Mouse (Mus musculus) midbrain, embryonic 13.5 days (tissue): ENCODE measurements around the gene Eef2kmt. TPM values are rescaled to one million over a fixed set of nuclear protein-coding genes. Genes with fewer than 3 reads are reported as not detected.

Experiments
- ATAC-seq: fragments of 200-750 bp; cut with Nextera tagmentation; 2 replicates; pipeline ENCODE4 v1.8.0; 2017; ENCODE audit warnings: mild to moderate bottlenecking, moderate TSS enrichment, moderate library complexity
- H3K27ac ChIP-seq: fragments of 300-500 bp; sonication (generic); 2 replicates; pipeline ENCODE4 v1.5.1; 2015; ENCODE audit warnings: inconsistent platforms, mild to moderate bottlenecking, moderate library complexity
- H3K27me3 ChIP-seq: fragments of 300-500 bp; sonication (generic); 2 replicates; pipeline ENCODE4 v1.6.1; 2015; ENCODE audit warnings: mild to moderate bottlenecking, inconsistent platforms
- H3K36me3 ChIP-seq: fragments of 300-500 bp; sonication (generic); 2 replicates; pipeline ENCODE4 v1.6.1; 2015; ENCODE audit warnings: mild to moderate bottlenecking, inconsistent platforms
- H3K4me1 ChIP-seq: fragments of 300-500 bp; sonication (generic); replicated peaks from 2 replicates; pipeline ENCODE4 v1.6.1; 2015; ENCODE audit warnings: inconsistent platforms
- H3K4me2 ChIP-seq: fragments of 300-500 bp; sonication (generic); replicated peaks from 2 replicates; pipeline ENCODE4 v1.6.1; 2015; ENCODE audit warnings: moderate library complexity, mild to moderate bottlenecking, inconsistent platforms
- H3K4me3 ChIP-seq: fragments of 300-500 bp; sonication (generic); replicated peaks from 2 replicates; pipeline ENCODE4 v1.5.1; 2015; ENCODE audit warnings: mild to moderate bottlenecking, inconsistent platforms
- H3K9ac ChIP-seq: fragments of 300-500 bp; sonication (generic); replicated peaks from 2 replicates; pipeline ENCODE4 v1.6.1; 2015; ENCODE audit warnings: mild to moderate bottlenecking, inconsistent platforms
- H3K9me3 ChIP-seq: fragments of 300-500 bp; sonication (generic); 2 replicates; pipeline ENCODE4 v1.6.1; 2016; ENCODE audit warnings: mild to moderate bottlenecking, inconsistent platforms
- WGBS: fragments of 180-500 bp; shearing (Covaris S2); methylation state at CpG from one replicate; pipeline ENCODE4 v1.1.7; 2015; 5-methylcytosine and 5-hydroxymethylcytosine counted together
- polyA plus RNA-seq: library from polyadenylated mRNA; unstranded; fragments of >200 nt; fragmentation: Nextera tagmentation; extraction: Ambion mirVana; gene quantifications from 2 replicates; pipeline ENCODE4 v1.2.1, GENCODE M21; 2015

Gene Eef2kmt
- polyA plus RNA-seq, 1 experiment from 2014 or later = 8.5 TPM

GRCm38 (mm10) chr16:5217341-5218133, 38.2 kb downstream of the Eef2kmt start:
- ATAC-seq = no peak

DNA sequence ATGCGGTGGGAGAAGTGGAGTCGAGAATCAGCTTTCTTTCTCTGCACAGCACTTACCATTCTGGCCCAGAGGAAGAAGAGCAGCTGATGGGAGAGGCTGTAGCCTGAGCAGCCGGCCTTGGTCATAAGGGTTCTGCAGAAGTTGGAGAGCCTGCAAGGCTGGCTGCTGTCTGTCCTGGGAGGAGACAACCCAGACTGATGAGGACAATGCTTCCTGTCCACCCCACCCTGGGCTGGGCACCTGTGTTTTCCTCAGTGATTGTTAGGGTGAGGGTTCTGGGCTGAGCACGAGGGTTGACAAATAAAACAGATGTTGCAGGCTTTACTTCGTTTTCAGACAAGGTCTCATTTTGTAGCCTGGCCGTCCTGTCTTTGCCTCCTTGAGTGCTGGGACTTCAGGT, 39.1 kb downstream of the Eef2kmt start:
- no peak overlapping the region for H3K4me3 ChIP-seq
- H3K4me2 ChIP-seq = no peak overlapping the region
- no peak overlapping the region for H3K27ac ChIP-seq
- H3K4me1 ChIP-seq = no peaks in the 10 kb centered on the region
- no peaks in the 10 kb centered on the region for H3K36me3 ChIP-seq
- H3K9ac ChIP-seq = no peak overlapping the region
- 71% methylated on average over 6 of the region's 6 CpGs for WGBS
- no peak for ATAC-seq
- no peaks in the 10 kb centered on the region for H3K9me3 ChIP-seq
- 0 out of 2 replicates have a peak, but pooled peaks cover 6% of the 10 kb centered on the region for H3K27me3 ChIP-seq

More at GRCm38 (mm10) chr16:5217341-5218133, 38.2 kb downstream of the Eef2kmt start:
- no peak overlapping the region for H3K4me2 ChIP-seq
- no peaks in the 10 kb centered on the region for H3K9me3 ChIP-seq
- H3K36me3 ChIP-seq = no peaks in the 10 kb centered on the region
- H3K4me1 ChIP-seq = no peaks in the 10 kb centered on the region
- H3K27me3 ChIP-seq = 0 out of 2 replicates have a peak, but pooled peaks cover 8% of the 10 kb centered on the region
- H3K27ac ChIP-seq = no peak overlapping the region
- no peak overlapping the region for H3K9ac ChIP-seq
- H3K4me3 ChIP-seq = no peak overlapping the region
- 51% methylated on average over 5 of the region's 5 CpGs for WGBS

GRCm38 (mm10) chr16:5214126-5214525, 41.7 kb downstream of the Eef2kmt start:
- 0 out of 2 replicates have a peak, but pooled peaks cover 6% of the 10 kb centered on the region for H3K27me3 ChIP-seq
- H3K4me3 ChIP-seq = no peak overlapping the region
- no peak for ATAC-seq
- H3K27ac ChIP-seq = no peak overlapping the region
- H3K9ac ChIP-seq = no peak overlapping the region
- H3K4me2 ChIP-seq = no peak overlapping the region
- no peaks in the 10 kb centered on the region for H3K36me3 ChIP-seq
- H3K9me3 ChIP-seq = no peaks in the 10 kb centered on the region
- no peaks in the 10 kb centered on the region for H3K4me1 ChIP-seq
- WGBS = 89% methylated on average over 2 of the region's 2 CpGs

DNA sequence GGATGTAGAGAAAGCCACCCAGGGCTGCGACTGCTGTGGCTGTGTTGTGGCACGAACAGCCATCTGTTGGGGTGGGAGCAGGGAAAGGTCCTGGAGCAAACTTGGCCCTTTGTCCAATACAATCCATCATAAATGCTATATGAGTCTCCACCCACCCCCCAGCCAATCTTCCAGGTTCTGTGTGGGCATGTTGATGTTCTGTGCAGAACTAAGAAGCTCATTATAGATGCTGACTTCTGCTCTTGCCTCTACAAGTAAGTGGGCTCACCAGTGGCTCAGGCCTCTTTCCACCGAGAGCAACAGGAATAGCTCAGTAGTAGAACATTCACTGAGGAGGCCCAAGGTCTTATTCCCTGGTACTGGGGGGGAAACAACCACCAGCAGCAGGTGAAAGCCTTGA, 43.6 kb downstream of the Eef2kmt start:
- no peak overlapping the region for H3K27ac ChIP-seq
- H3K4me3 ChIP-seq = no peak overlapping the region
- ATAC-seq = no peak
- H3K9ac ChIP-seq = no peak overlapping the region
- H3K4me2 ChIP-seq = no peak overlapping the region
- no peaks in the 10 kb centered on the region for H3K36me3 ChIP-seq
- WGBS = 89% methylated on average over 3 of the region's 3 CpGs
- no peaks in the 10 kb centered on the region for H3K27me3 ChIP-seq
- H3K9me3 ChIP-seq = no peaks in the 10 kb centered on the region
- no peaks in the 10 kb centered on the region for H3K4me1 ChIP-seq

GRCm38 (mm10) chr16:5210365-5210764, 45.4 kb downstream of the Eef2kmt start:
- 75% methylated on average over 2 of the region's 2 CpGs for WGBS
- Histone ChIP-seq H3K27ac (no peak overlapping the region), H3K9ac (no peak overlapping the region), H3K9me3 (no peaks in the 10 kb centered on the region), H3K4me3 (no peak overlapping the region), H3K36me3 (no peaks in the 10 kb centered on the region), H3K4me1 (no peaks in the 10 kb centered on the region), H3K4me2 (no peak overlapping the region), H3K27me3 (peaks cover 4% of the 10 kb centered on the region)
- no peak for ATAC-seq

GRCm38 (mm10) chr16:5206051-5206450, 49.7 kb downstream of the Eef2kmt start:
- no peak overlapping the region for H3K27ac ChIP-seq
- no peak overlapping the region for H3K9ac ChIP-seq
- no peak overlapping the region for H3K4me2 ChIP-seq
- ATAC-seq = no peak
- WGBS = 80% methylated on average over 5 of the region's 5 CpGs
- H3K27me3 ChIP-seq = peaks cover 20% of the 10 kb centered on the region
- H3K36me3 ChIP-seq = no peaks in the 10 kb centered on the region
- H3K4me1 ChIP-seq = peaks cover 11% of the 10 kb centered on the region
- no peak overlapping the region for H3K4me3 ChIP-seq
- no peaks in the 10 kb centered on the region for H3K9me3 ChIP-seq

DNA sequence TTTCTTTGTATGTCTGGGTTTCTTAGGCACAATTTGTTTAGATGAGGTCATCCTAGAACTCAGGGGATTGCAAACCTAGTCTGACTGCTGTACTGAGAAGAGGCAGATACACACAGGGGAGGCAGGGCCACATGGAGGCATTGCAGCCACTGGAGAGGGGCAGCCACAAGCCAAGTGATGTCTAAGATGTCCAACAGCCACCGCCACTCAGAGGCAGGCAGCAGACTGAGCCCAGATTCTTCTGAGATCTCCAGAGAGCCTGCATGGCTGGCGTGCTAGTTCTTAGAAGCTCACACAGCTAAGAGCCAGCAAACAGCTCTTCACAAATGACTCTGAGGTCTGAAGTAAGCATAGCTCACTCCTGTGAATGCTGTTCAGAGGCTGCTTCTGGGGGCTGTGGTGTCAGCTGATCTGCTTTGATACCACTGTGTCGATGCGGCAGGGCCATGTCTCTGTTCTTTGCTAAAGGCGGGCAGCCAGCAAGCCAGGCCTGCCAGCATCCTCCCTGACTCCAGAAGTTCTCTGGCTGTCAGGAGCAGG, 50.3 kb downstream of the Eef2kmt start:
- no peaks in the 10 kb centered on the region for H3K9me3 ChIP-seq
- H3K4me1 ChIP-seq = peaks cover 11% of the 10 kb centered on the region
- 92% methylated on average over 5 of the region's 5 CpGs for WGBS
- no peak overlapping the region for H3K27ac ChIP-seq
- ATAC-seq = no peak
- H3K4me2 ChIP-seq = no peak overlapping the region
- no peak overlapping the region for H3K9ac ChIP-seq
- H3K27me3 ChIP-seq = peaks cover 20% of the 10 kb centered on the region
- H3K4me3 ChIP-seq = no peak overlapping the region
- H3K36me3 ChIP-seq = no peaks in the 10 kb centered on the region

- Histone ChIP-seq H3K9ac (peak within 1 kb of the TSS; percentile 69), H3K4me3 (peak within 1 kb of the TSS; percentile 86), H3K36me3 (peaks cover 2% of the 10 kb centered on the region), H3K4me1 (peaks cover 11% of the 10 kb centered on the region), H3K27ac (no peak within 1 kb of the TSS), H3K4me2 (peak within 1 kb of the TSS; percentile 96), H3K27me3 (peaks cover 20% of the 10 kb centered on the region), H3K9me3 (no peaks in the 10 kb centered on the region)
- 5% methylated on average over 35 of the region's 40 CpGs for WGBS
- ATAC-seq = peak; percentile 93
These were observed 51.9 kb downstream of the Eef2kmt start, which contains the start of gene Nagpa for GRCm38 (mm10) chr16:5203668-5204433. Nagpa (minus strand) TSS chr16:5204012.

- peak overlapping the region; percentile 86 for H3K4me3 ChIP-seq
- peaks cover 11% of the 10 kb centered on the region for H3K4me1 ChIP-seq
- H3K27me3 ChIP-seq = peaks cover 20% of the 10 kb centered on the region
- no peak overlapping the region for H3K27ac ChIP-seq
- H3K4me2 ChIP-seq = peak overlapping the region; percentile 96
- peaks cover 6% of the 10 kb centered on the region for H3K36me3 ChIP-seq
- peak overlapping the region; percentile 69 for H3K9ac ChIP-seq
- 2% methylated on average over 36 of the region's 36 CpGs for WGBS
- ATAC-seq = peak; percentile 71
- no peaks in the 10 kb centered on the region for H3K9me3 ChIP-seq
These were observed 52.6 kb downstream of the Eef2kmt start for GRCm38 (mm10) chr16:5203200-5203599.

DNA sequence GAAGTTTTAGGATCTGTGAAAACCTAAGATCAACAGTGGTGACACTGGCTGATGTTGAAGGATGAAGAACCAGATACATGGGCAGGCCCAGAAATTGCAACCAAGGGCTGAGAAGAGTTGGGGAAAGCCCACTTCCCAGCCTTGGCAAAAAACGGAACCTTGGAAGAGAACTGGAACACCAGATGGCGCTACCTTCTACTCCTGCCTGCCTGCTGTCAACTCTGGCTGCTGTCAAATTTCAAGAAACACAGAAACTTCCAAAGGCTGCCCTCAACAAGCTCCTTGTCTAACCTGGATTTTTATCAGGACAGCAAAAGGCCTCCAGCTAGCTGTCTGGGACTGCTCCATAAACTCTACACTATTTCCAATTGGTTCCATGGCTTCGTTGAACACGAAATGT, 53.1 kb downstream of the Eef2kmt start:
- no peak for ATAC-seq
- Histone ChIP-seq H3K9ac (no peak overlapping the region), H3K4me2 (peak overlapping the region; percentile 96), H3K4me3 (peak overlapping the region; percentile 86), H3K27ac (no peak overlapping the region), H3K27me3 (peaks cover 20% of the 10 kb centered on the region), H3K9me3 (no peaks in the 10 kb centered on the region), H3K4me1 (peaks cover 11% of the 10 kb centered on the region), H3K36me3 (peaks cover 6% of the 10 kb centered on the region)
- WGBS = 13% methylated on average over 4 of the region's 4 CpGs

- Histone ChIP-seq H3K4me1 (no peaks in the 10 kb centered on the region), H3K9me3 (no peaks in the 10 kb centered on the region), H3K4me2 (no peak overlapping the region), H3K36me3 (peaks cover 9% of the 10 kb centered on the region), H3K27me3 (no peaks in the 10 kb centered on the region), H3K9ac (no peak overlapping the region), H3K27ac (no peak overlapping the region), H3K4me3 (no peak overlapping the region)
- no peak for ATAC-seq
- 32% methylated on average over 6 of the region's 6 CpGs for WGBS
These were observed 60.7 kb downstream of the Eef2kmt start for GRCm38 (mm10) chr16:5195080-5195479.
